Mouse (Mus musculus): ENCODE results near the gene Pank4.
A peak's percentile ranks its signal among the peaks of the same experiment; 100 is the strongest.

Gene Pank4

GRCm38 (mm10) chr4:155015550-155015949 lies 51.6 kb downstream of the Pank4 start:
- no peak for DNase-seq

- DNase-seq: no peak
Measured at GRCm38 (mm10) chr4:155016807-155017206, 52.9 kb downstream of the Pank4 start.

- DNase-seq: no peak
Measured at GRCm38 (mm10) chr4:155017253-155017878, 53.4 kb downstream of the Pank4 start.

GRCm38 (mm10) chr4:155018066-155018465 lies 54.1 kb downstream of the Pank4 start:
- no peak for DNase-seq

- peak; percentile 56 for DNase-seq
Measured at GRCm38 (mm10) chr4:155018601-155019335, 54.8 kb downstream of the Pank4 start.

GRCm38 (mm10) chr4:155019336-155019847 lies 55.5 kb downstream of the Pank4 start:
- DNase-seq: peak; percentile 75

- no peak for DNase-seq
Measured at GRCm38 (mm10) chr4:155020141-155020540, 56.2 kb downstream of the Pank4 start.

- no peak for DNase-seq
Measured at GRCm38 (mm10) chr4:155020813-155021212, 56.9 kb downstream of the Pank4 start.

- no peak for DNase-seq
Measured at GRCm38 (mm10) chr4:155022228-155022855, 58.4 kb downstream of the Pank4 start.

- no peak for DNase-seq
Measured at GRCm38 (mm10) chr4:155024170-155025010, 60.5 kb downstream of the Pank4 start.
